Mouse (Mus musculus) adrenal gland, adult (tissue): ENCODE data around the gene Pglyrp1.

Source experiments
- DNase-seq, 2 experiments: peaks; one replicate each; pipeline ENCODE4 v3.0.0; 2022 to 2023; ENCODE audit warnings: low spot score in 1 of 2; ENCODE audit not compliant: inconsistent age in 2 of 2

Gene Pglyrp1

DNA sequence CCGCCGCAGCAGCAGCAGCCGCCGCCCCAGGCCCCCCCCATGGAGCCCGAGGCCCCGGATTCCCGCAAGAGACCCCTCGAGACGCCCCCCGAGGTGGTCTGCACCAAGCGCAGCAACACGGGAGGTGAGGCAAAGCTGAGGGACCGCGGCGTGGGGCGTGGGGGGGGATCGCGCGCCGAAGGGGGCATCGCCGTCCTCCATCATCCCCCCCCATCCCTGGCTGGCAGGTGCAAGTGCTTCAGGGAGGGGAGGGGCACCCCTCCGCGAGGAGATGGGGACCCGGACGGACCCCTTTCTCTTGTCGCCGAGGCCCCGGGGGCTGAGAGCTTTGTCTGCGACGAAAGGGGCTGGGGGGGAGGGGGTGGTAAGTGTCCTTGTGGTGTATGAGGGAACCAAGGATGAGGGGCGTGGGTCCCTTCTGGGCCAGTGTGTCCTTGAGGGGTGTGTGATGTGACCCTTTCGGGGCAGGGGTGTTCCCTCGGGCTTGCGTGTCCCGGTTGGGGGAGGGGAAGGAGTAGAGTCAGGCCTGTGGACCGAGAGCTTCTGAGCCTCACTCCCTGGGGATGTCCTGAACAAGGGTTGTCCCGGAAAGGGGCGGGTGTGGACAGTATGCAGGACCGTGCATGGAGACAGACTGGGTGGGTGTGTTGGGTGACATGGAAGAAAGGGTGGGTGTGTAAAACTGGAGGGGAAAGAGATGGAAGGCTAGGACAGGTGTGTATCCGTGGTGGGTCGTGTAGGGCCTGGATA is 55.1 kb downstream of the Pglyrp1 start:
- DNase-seq, result peak; percentile 60 to 78

DNA sequence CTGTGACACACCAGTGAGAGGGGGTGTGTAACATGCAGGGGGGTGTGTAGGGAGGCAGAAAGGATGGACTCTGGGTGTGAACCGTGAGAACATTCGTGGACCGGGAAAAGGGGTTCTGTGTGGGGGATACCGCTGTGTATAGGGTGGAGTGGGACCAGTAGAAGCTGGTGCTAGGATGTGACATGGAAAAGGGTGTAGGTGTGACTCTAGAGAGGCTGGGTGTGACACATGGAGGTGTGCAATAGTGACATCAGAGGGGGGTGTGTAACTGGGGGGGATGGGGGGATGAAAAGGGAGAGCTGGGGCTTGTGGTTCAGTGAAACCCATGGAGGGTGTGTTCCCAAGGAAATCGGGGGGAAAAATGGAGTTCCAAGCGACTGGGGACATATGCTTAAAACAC is 55.8 kb downstream of the Pglyrp1 start:
- DNase-seq, result no peak

DNA sequence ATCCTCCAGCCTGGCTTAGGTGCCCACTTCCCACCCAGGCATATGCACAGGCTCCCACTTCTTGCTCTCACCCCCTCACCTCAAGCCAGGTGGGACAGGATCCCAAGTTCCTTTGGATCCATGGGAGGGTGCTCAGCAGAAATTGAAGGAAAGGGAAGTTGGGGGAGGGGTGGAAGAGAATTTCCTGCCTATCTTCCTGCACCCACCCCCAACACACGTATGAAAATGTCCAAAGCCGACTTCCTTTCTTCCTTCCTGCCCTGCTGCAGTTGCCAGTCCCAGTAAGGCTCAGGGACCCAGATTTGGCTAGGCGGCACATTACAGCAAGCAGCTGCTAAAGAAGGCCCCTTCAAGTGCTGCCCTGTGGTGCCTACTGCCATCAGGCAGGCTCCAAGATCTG is 56.6 kb downstream of the Pglyrp1 start:
- peak; percentile 37 to 70 for DNase-seq
